Mouse (Mus musculus): ENCODE data around the gene Morf4l2. TPM values are rescaled to one million over a fixed set of nuclear protein-coding genes. Genes with fewer than 3 reads are reported as not detected.
"Not testable (repeated sequence)": the region's sequence is repeated elsewhere in the genome, so short reads cannot be mapped to it uniquely, and the experiment has no call there.

Gene Morf4l2
- polyA plus RNA-seq, 1 experiment from 2014 or later, result 609 TPM

GRCm38 (mm10) chrX:136708782-136709181, 34.7 kb downstream of the Morf4l2 start:
- no peaks in the 10 kb centered on the region for H3K36me3 ChIP-seq (ENCODE audit: control insufficient read depth, insufficient read depth, low read length)
- peak overlapping the region; percentile 68 for H3K9ac ChIP-seq (ENCODE audit: low read depth, low read length)
- H3K4me3 ChIP-seq (ENCODE audit: low read length), result peak overlapping the region; percentile 52
- H3K9me3 ChIP-seq (ENCODE audit: control insufficient read depth, low read length), result no peaks in the 10 kb centered on the region
- H3K4me1 ChIP-seq (ENCODE audit: control insufficient read depth, insufficient read depth, low read length), result no peaks in the 10 kb centered on the region
- peak overlapping the region; percentile 78; the same call in 1 of the 2 replicates for H3K27ac ChIP-seq (ENCODE audit: low read depth, low read length)
- H3K27me3 ChIP-seq (ENCODE audit: control insufficient read depth, insufficient read depth, low read length), result no peaks in the 10 kb centered on the region
- H3K4me2 ChIP-seq (replicated peaks; ENCODE audit: low read depth, low read length), result peak overlapping the region; percentile 52
- 31% methylated on average over 14 of the region's 14 CpGs for WGBS
- 0 out of 2 replicates have a peak, but pooled peaks have one; percentile 11 for ATAC-seq (ENCODE audit: low FRiP score, low TSS enrichment)

- Histone ChIP-seq H3K4me1 (ENCODE audit: control insufficient read depth, insufficient read depth, low read length) (no peaks in the 10 kb centered on the region), H3K4me3 (ENCODE audit: low read length) (peak overlapping the region; percentile 52), H3K36me3 (ENCODE audit: control insufficient read depth, insufficient read depth, low read length) (no peaks in the 10 kb centered on the region), H3K4me2 (replicated peaks; ENCODE audit: low read depth, low read length) (peak overlapping the region; percentile 52), H3K27ac (ENCODE audit: low read depth, low read length) (peak overlapping the region; percentile 78), H3K27me3 (ENCODE audit: control insufficient read depth, insufficient read depth, low read length) (no peaks in the 10 kb centered on the region), H3K9me3 (ENCODE audit: control insufficient read depth, low read length) (no peaks in the 10 kb centered on the region), H3K9ac (ENCODE audit: low read depth, low read length) (peak overlapping the region; percentile 68)
- peak; percentile 91 for ATAC-seq (ENCODE audit: low FRiP score, low TSS enrichment)
- WGBS, result 32% methylated on average over 17 of the region's 18 CpGs
Measured at GRCm38 (mm10) chrX:136708168-136708681, 35.3 kb downstream of the Morf4l2 start.

DNA sequence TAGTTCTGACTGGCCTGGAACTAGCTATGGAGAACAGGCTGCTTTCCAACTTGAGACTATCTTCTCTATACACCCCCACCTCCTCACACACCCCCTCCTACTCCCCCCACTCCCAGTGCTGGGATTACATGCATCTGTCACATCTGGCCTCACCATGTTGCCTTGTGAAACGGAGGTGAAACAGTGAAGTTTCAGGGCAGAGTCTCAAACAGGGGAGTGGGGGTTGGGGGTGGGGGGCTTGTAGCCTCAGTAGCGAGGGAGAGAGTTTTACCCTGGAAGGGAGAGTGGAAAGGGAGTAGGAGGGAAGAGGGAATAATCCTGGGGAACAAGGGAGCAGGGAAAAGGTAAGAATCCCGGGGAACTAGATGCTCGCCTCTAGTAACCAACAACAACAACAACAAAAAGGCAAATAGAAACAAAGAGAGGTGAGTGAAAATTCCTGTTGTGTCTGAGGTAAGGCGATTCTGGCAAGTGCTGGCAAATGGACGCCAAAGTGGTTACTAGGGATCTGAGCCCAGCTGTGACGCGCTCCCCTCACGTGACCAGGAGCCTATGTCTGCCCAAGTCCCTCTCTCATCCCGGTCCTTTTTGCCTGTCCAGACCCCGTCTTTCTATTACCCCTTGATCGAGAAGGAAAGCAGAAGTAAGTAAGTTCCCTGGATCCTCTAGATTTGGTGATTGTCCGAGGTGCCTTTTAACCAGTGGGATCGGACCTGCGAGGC, 35.9 kb downstream of the Morf4l2 start, which contains the start of gene Tceal1:
Gene Tceal1 (plus strand): TSS at position 537 of the 722 bp plus-strand sequence.
- H3K9ac ChIP-seq (ENCODE audit: low read depth, low read length), result peak within 1 kb of the TSS; percentile 68
- H3K9me3 ChIP-seq (ENCODE audit: control insufficient read depth, low read length), result no peaks in the 10 kb centered on the region
- H3K4me3 ChIP-seq (ENCODE audit: low read length), result peak within 1 kb of the TSS; percentile 52
- no peaks in the 10 kb centered on the region for H3K36me3 ChIP-seq (ENCODE audit: control insufficient read depth, insufficient read depth, low read length)
- peak within 1 kb of the TSS; percentile 78 for H3K27ac ChIP-seq (ENCODE audit: low read depth, low read length)
- ATAC-seq (ENCODE audit: low FRiP score, low TSS enrichment), result peak; percentile 97
- H3K4me2 ChIP-seq (replicated peaks; ENCODE audit: low read depth, low read length), result peak within 1 kb of the TSS; percentile 52
- WGBS, result 32% methylated on average over 15 of the region's 15 CpGs
- H3K4me1 ChIP-seq (ENCODE audit: control insufficient read depth, insufficient read depth, low read length), result no peaks in the 10 kb centered on the region
- no peaks in the 10 kb centered on the region for H3K27me3 ChIP-seq (ENCODE audit: control insufficient read depth, insufficient read depth, low read length)

- ATAC-seq (ENCODE audit: low FRiP score, low TSS enrichment), result no peak
- WGBS, result 72% methylated on average over 5 of the region's 5 CpGs
- Histone ChIP-seq H3K9ac (ENCODE audit: low read depth, low read length) (no peak overlapping the region), H3K4me3 (ENCODE audit: low read length) (no peak overlapping the region), H3K27me3 (ENCODE audit: control insufficient read depth, insufficient read depth, low read length) (no peaks in the 10 kb centered on the region), H3K9me3 (ENCODE audit: control insufficient read depth, low read length) (no peaks in the 10 kb centered on the region), H3K4me1 (ENCODE audit: control insufficient read depth, insufficient read depth, low read length) (no peaks in the 10 kb centered on the region), H3K36me3 (ENCODE audit: control insufficient read depth, insufficient read depth, low read length) (no peaks in the 10 kb centered on the region), H3K4me2 (replicated peaks; ENCODE audit: low read depth, low read length) (no peak overlapping the region), H3K27ac (ENCODE audit: low read depth, low read length) (no peak overlapping the region)
Measured at GRCm38 (mm10) chrX:136693196-136693595, 50.3 kb downstream of the Morf4l2 start.

GRCm38 (mm10) chrX:136692294-136692675, 51.2 kb downstream of the Morf4l2 start:
- Histone ChIP-seq H3K9me3 (ENCODE audit: control insufficient read depth, low read length) (no peaks in the 10 kb centered on the region), H3K4me3 (ENCODE audit: low read length) (no peak overlapping the region), H3K4me2 (replicated peaks; ENCODE audit: low read depth, low read length) (no peak overlapping the region), H3K27me3 (ENCODE audit: control insufficient read depth, insufficient read depth, low read length) (no peaks in the 10 kb centered on the region), H3K9ac (ENCODE audit: low read depth, low read length) (no peak overlapping the region), H3K36me3 (ENCODE audit: control insufficient read depth, insufficient read depth, low read length) (no peaks in the 10 kb centered on the region), H3K4me1 (ENCODE audit: control insufficient read depth, insufficient read depth, low read length) (no peaks in the 10 kb centered on the region), H3K27ac (ENCODE audit: low read depth, low read length) (no peak overlapping the region)
- ATAC-seq (ENCODE audit: low FRiP score, low TSS enrichment), result peak; percentile 4; the same call in 1 of the 2 replicates
- WGBS, result 82% methylated on average over 4 of the region's 4 CpGs

DNA sequence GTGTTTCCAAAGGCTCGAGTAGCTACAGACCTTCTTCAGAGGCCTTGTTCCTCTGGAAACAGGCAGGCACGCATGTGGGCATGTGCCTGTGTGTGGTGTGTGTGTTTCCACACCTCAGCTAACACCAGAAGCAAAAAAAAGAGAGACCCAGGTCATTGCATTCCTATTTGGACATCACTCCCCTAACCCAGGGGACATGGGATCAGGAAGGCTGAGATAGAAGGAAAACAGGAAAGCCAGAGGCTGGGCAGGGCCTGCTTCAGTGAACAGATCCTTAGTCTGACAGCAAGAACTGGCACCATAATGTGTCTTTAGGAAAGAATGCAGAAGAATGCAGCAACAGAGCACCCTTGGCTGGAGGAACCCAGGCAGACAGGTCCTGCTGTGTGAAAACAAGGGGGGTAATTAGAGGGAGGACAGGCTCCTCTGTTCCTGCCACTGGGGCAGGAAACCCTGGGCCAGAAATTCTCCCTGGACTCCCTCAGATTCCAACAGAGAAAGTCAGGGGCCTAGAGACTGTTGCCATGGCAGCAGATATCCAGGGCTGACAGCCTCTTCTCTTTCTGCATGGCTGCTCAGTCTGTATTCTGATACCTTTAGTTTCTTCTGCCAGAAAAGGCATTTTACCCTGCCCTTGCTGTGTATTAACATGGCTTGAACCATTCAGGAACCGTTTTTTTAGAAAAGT, 51.7 kb downstream of the Morf4l2 start:
- WGBS, result 51% methylated on average over 3 of the region's 3 CpGs
- H3K27me3 ChIP-seq (ENCODE audit: control insufficient read depth, insufficient read depth, low read length), result not testable (repeated sequence)
- peak; percentile 97 for ATAC-seq (ENCODE audit: low FRiP score, low TSS enrichment)

More for the DNA sequence above, 51.7 kb downstream of the Morf4l2 start:
- not testable (repeated sequence) for H3K9me3 ChIP-seq (ENCODE audit: control insufficient read depth, low read length); H3K27ac ChIP-seq (ENCODE audit: low read depth, low read length); H3K4me2 ChIP-seq (replicated peaks; ENCODE audit: low read depth, low read length); H3K9ac ChIP-seq (ENCODE audit: low read depth, low read length); H3K4me3 ChIP-seq (ENCODE audit: low read length); H3K4me1 ChIP-seq (ENCODE audit: control insufficient read depth, insufficient read depth, low read length); H3K36me3 ChIP-seq (ENCODE audit: control insufficient read depth, insufficient read depth, low read length)

Other genes with a start within 250 kb of the Morf4l2 start
- gene Kir3dl1, start 225.7 kb downstream of the Morf4l2 start, polyA plus RNA-seq (2014; fragmentation: Nextera tagmentation; extraction: Ambion mirVana), result not detected in 2 replicates
- not detected in 2 replicates for gene Kir3dl2, start 199.6 kb downstream of the Morf4l2 start, polyA plus RNA-seq (2014; fragmentation: Nextera tagmentation; extraction: Ambion mirVana)
- 3.0 and 7.3 TPM in 2 replicates for gene Tceal3, start 152.8 kb downstream of the Morf4l2 start, polyA plus RNA-seq (2014; fragmentation: Nextera tagmentation; extraction: Ambion mirVana)
- 9.5 and 11.3 TPM in 2 replicates for gene Tceal1, start 35.7 kb downstream of the Morf4l2 start, polyA plus RNA-seq (2014; fragmentation: Nextera tagmentation; extraction: Ambion mirVana)
- 0.13 and 0.19 TPM in 2 replicates for gene Glra4, start 36.5 kb upstream of the Morf4l2 start, polyA plus RNA-seq (2014; fragmentation: Nextera tagmentation; extraction: Ambion mirVana)
- gene Plp1, start 79.0 kb upstream of the Morf4l2 start, polyA plus RNA-seq (2014; fragmentation: Nextera tagmentation; extraction: Ambion mirVana), result 2.4 and 3.6 TPM in 2 replicates
- gene Rab9b, start 125.1 kb upstream of the Morf4l2 start, polyA plus RNA-seq (2014; fragmentation: Nextera tagmentation; extraction: Ambion mirVana), result 0.12 TPM in 1 of 2 replicates, not detected in the other
- not detected in 2 replicates for gene H2bfm, start 183.6 kb upstream of the Morf4l2 start, polyA plus RNA-seq (2014; fragmentation: Nextera tagmentation; extraction: Ambion mirVana)
- 47.0 and 78.3 TPM in 2 replicates for gene Tmsb15b2, start 231.8 kb upstream of the Morf4l2 start, polyA plus RNA-seq (2014; fragmentation: Nextera tagmentation; extraction: Ambion mirVana)
- gene Tmsb15l, start 233.2 kb upstream of the Morf4l2 start, polyA plus RNA-seq (2014; fragmentation: Nextera tagmentation; extraction: Ambion mirVana), result 4.5 and 4.9 TPM in 2 replicates
- 24.1 and 40.1 TPM in 2 replicates for gene Tmsb15b1, start 233.2 kb upstream of the Morf4l2 start, polyA plus RNA-seq (2014; fragmentation: Nextera tagmentation; extraction: Ambion mirVana)
- gene Zcchc18, start 249.5 kb upstream of the Morf4l2 start, polyA plus RNA-seq (2014; fragmentation: Nextera tagmentation; extraction: Ambion mirVana), result 21.7 and 31.1 TPM in 2 replicates